Mouse (Mus musculus) embryonic facial prominence, embryonic 15.5 days (tissue): ENCODE data around the gene Zfp142. TPM values are rescaled to one million over a fixed set of nuclear protein-coding genes. Genes with fewer than 3 reads are reported as not detected.

Experiments used
- microRNA-seq: library from miRNA; unstranded; fragments of <30 nt; microRNA quantifications from one replicate; pipeline ENCODE4, GENCODE M21; 2016; ENCODE audit warnings: borderline number of aligned reads
- polyA plus RNA-seq: library from polyadenylated mRNA; unstranded; fragments of >200 nt; fragmentation: Nextera tagmentation; extraction: Ambion mirVana; gene quantifications from 2 replicates; pipeline ENCODE4 v1.2.1, GENCODE M21; 2015

Zfp142 gene
- polyA plus RNA-seq, 1 experiment from 2014 or later: 7.2 TPM

Small RNA genes within 50 kb of the gene (microRNA-seq; reads per million reads assigned to microRNA genes)
- not detected for gene Gm25035

Other genes starting within 250 kb of the Zfp142 start
- 2.5 and 2.8 TPM in 2 replicates for gene Catip, start 226.1 kb downstream of the Zfp142 start, polyA plus RNA-seq
- gene Slc11a1, start 213.1 kb downstream of the Zfp142 start, polyA plus RNA-seq: 3.7 and 4.7 TPM in 2 replicates
- 86.6 and 89.3 TPM in 2 replicates for gene Ctdsp1, start 196.7 kb downstream of the Zfp142 start, polyA plus RNA-seq
- 0.08 and 0.16 TPM in 2 replicates for gene Vil1, start 178.9 kb downstream of the Zfp142 start, polyA plus RNA-seq
- gene Cnot9, start 82.2 kb downstream of the Zfp142 start, polyA plus RNA-seq: 55.7 and 59.7 TPM in 2 replicates
- 0.80 and 1.6 TPM in 2 replicates for gene Plcd4, start 45.4 kb downstream of the Zfp142 start, polyA plus RNA-seq
- 26.1 and 28.8 TPM in 2 replicates for gene Usp37, start 44.0 kb downstream of the Zfp142 start, polyA plus RNA-seq
- 15.2 and 16.1 TPM in 2 replicates for gene Bcs1l, start within 50 bp of the Zfp142 start, polyA plus RNA-seq
- 39.7 and 40.5 TPM in 2 replicates for gene Rnf25, start 13.2 kb upstream of the Zfp142 start, polyA plus RNA-seq
- gene Stk36, start 13.2 kb upstream of the Zfp142 start, polyA plus RNA-seq: 9.8 and 14.7 TPM in 2 replicates
- 11.5 and 12.2 TPM in 2 replicates for gene Ttll4, start 73.5 kb upstream of the Zfp142 start, polyA plus RNA-seq
- gene Cyp27a1, start 125.3 kb upstream of the Zfp142 start, polyA plus RNA-seq: 16.9 and 17.0 TPM in 2 replicates
- 5.7 and 7.5 TPM in 2 replicates for gene Prkag3, start 161.0 kb upstream of the Zfp142 start, polyA plus RNA-seq
- gene Wnt6, start 183.6 kb upstream of the Zfp142 start, polyA plus RNA-seq: 37.6 and 40.1 TPM in 2 replicates
- 13.3 and 16.3 TPM in 2 replicates for gene Wnt10a, start 203.3 kb upstream of the Zfp142 start, polyA plus RNA-seq